Mouse (Mus musculus) heart, embryonic 10.5 days (tissue): ENCODE results near the gene Rfx1. TPM values are rescaled to one million over a fixed set of nuclear protein-coding genes. Genes with fewer than 3 reads are reported as not detected.

Experiments used
- DNase-seq: peaks from one replicate; pipeline ENCODE4 v3.0.0-alpha.2; 2017; ENCODE audit warnings: low spot score
- H3K27ac ChIP-seq: fragments of 300-500 bp; sonication (generic); 2 replicates; pipeline ENCODE4 v1.5.1; 2016; ENCODE audit warnings: mild to moderate bottlenecking
- H3K27me3 ChIP-seq: fragments of 300-500 bp; sonication (generic); 2 replicates; pipeline ENCODE4 v1.6.1; 2016; ENCODE audit warnings: mild to moderate bottlenecking; ENCODE audit not compliant: poor library complexity, insufficient read depth, severe bottlenecking
- H3K36me3 ChIP-seq: fragments of 300-500 bp; sonication (generic); 2 replicates; pipeline ENCODE4 v1.6.1; 2016; ENCODE audit warnings: mild to moderate bottlenecking, moderate library complexity
- H3K4me1 ChIP-seq: fragments of 300-500 bp; sonication (generic); 2 replicates; pipeline ENCODE4 v1.6.1; 2016; ENCODE audit warnings: mild to moderate bottlenecking
- H3K4me3 ChIP-seq: fragments of 300-500 bp; sonication (generic); 2 replicates; pipeline ENCODE4 v1.5.1; 2016; ENCODE audit warnings: mild to moderate bottlenecking, moderate library complexity
- H3K9me3 ChIP-seq: fragments of 300-500 bp; sonication (generic); 2 replicates; pipeline ENCODE4 v1.6.1; 2016; ENCODE audit warnings: mild to moderate bottlenecking, moderate library complexity
- WGBS: fragments of 180-500 bp; shearing (Covaris S2); methylation state at CpG from one replicate; pipeline ENCODE4 v1.1.7; 2016; 5-methylcytosine and 5-hydroxymethylcytosine counted together
- polyA plus RNA-seq: library from polyadenylated mRNA; unstranded; fragments of >200 nt; fragmentation: Nextera tagmentation; extraction: Ambion mirVana; gene quantifications from 2 replicates; pipeline ENCODE4 v1.2.1, GENCODE M21; 2016

Rfx1 gene
- 6.5 and 7.3 TPM in 2 replicates for polyA plus RNA-seq

- WGBS, result under 1% methylated on average over 51 of the region's 51 CpGs
These were observed at the start of gene Rfx1 for GRCm38 (mm10) chr8:84066291-84066930. Gene Rfx1 (plus strand): TSS chr8:84066834.

GRCm38 (mm10) chr8:84019738-84020137 lies 46.9 kb upstream of the Rfx1 start:
- no peaks in the 10 kb centered on the region for H3K36me3 ChIP-seq
- H3K27ac ChIP-seq, result no peak overlapping the region
- H3K9me3 ChIP-seq, result no peaks in the 10 kb centered on the region
- H3K4me3 ChIP-seq, result no peak overlapping the region
- 82% methylated on average over 9 of the region's 9 CpGs for WGBS
- H3K4me1 ChIP-seq, result peaks cover 40% of the 10 kb centered on the region
- H3K27me3 ChIP-seq, result peaks cover 38% of the 10 kb centered on the region
- DNase-seq, result no peak

More at GRCm38 (mm10) chr8:84066291-84066930, at the start of gene Rfx1:
- H3K36me3 ChIP-seq, result no peaks in the 10 kb centered on the region
- H3K4me3 ChIP-seq, result peak within 1 kb of the TSS; percentile 92
- peak within 1 kb of the TSS; percentile 98 for H3K27ac ChIP-seq
- DNase-seq, result peak; percentile 100
- H3K4me1 ChIP-seq, result peaks cover 36% of the 10 kb centered on the region
- H3K9me3 ChIP-seq, result no peaks in the 10 kb centered on the region
- no peaks in the 10 kb centered on the region for H3K27me3 ChIP-seq

GRCm38 (mm10) chr8:84021096-84021495 lies 45.5 kb upstream of the Rfx1 start, which contains the start of gene Palm3:
Gene Palm3 (plus strand): TSS chr8:84021471.
- WGBS, result 7% methylated on average over 18 of the region's 18 CpGs
- Histone ChIP-seq H3K27me3 (peaks cover 51% of the 10 kb centered on the region), H3K27ac (peak within 1 kb of the TSS; percentile 85)

GRCm38 (mm10) chr8:84021569-84021968 lies 45.1 kb upstream of the Rfx1 start:
- H3K27ac ChIP-seq, result peak overlapping the region; percentile 85
- WGBS, result 41% methylated on average over 12 of the region's 12 CpGs
- peaks cover 56% of the 10 kb centered on the region for H3K27me3 ChIP-seq
- H3K4me1 ChIP-seq, result peaks cover 54% of the 10 kb centered on the region
- no peak for DNase-seq
- H3K36me3 ChIP-seq, result no peaks in the 10 kb centered on the region
- no peaks in the 10 kb centered on the region for H3K9me3 ChIP-seq
- H3K4me3 ChIP-seq, result peak overlapping the region; percentile 41

More at GRCm38 (mm10) chr8:84021096-84021495, 45.5 kb upstream of the Rfx1 start, which contains the start of gene Palm3:
- H3K4me3 ChIP-seq, result peak within 1 kb of the TSS; percentile 41
- no peak for DNase-seq
- H3K4me1 ChIP-seq, result peaks cover 50% of the 10 kb centered on the region
- no peaks in the 10 kb centered on the region for H3K9me3 ChIP-seq
- H3K36me3 ChIP-seq, result no peaks in the 10 kb centered on the region

- H3K4me3 ChIP-seq, result peak overlapping the region; percentile 19; the same call in 1 of the 2 replicates
- no peaks in the 10 kb centered on the region for H3K36me3 ChIP-seq
- H3K27ac ChIP-seq, result peak overlapping the region; percentile 69; the same call in 1 of the 2 replicates
- DNase-seq, result peak; percentile 85
- 8% methylated on average over 5 of the region's 5 CpGs for WGBS
- H3K27me3 ChIP-seq, result peaks cover 67% of the 10 kb centered on the region
- H3K4me1 ChIP-seq, result peaks cover 54% of the 10 kb centered on the region
- no peaks in the 10 kb centered on the region for H3K9me3 ChIP-seq
These were observed 43.5 kb upstream of the Rfx1 start for GRCm38 (mm10) chr8:84023085-84023484.

- no peak for DNase-seq
- peak overlapping the region; percentile 69; the same call in 1 of the 2 replicates for H3K27ac ChIP-seq
- 42% methylated on average over 1 of the region's 1 CpGs for WGBS
- H3K4me3 ChIP-seq, result peak overlapping the region; percentile 19; the same call in 1 of the 2 replicates
- peaks cover 73% of the 10 kb centered on the region for H3K27me3 ChIP-seq
- no peaks in the 10 kb centered on the region for H3K36me3 ChIP-seq
- H3K4me1 ChIP-seq, result peaks cover 54% of the 10 kb centered on the region
- H3K9me3 ChIP-seq, result no peaks in the 10 kb centered on the region
These were observed 43.0 kb upstream of the Rfx1 start for GRCm38 (mm10) chr8:84023631-84024030.

- no peaks in the 10 kb centered on the region for H3K36me3 ChIP-seq
- no peaks in the 10 kb centered on the region for H3K9me3 ChIP-seq
- H3K27me3 ChIP-seq, result peaks cover 75% of the 10 kb centered on the region
- no peak for DNase-seq
- H3K27ac ChIP-seq, result peak overlapping the region; percentile 69; the same call in 1 of the 2 replicates
- H3K4me3 ChIP-seq, result no peak overlapping the region
- peaks cover 54% of the 10 kb centered on the region for H3K4me1 ChIP-seq
- WGBS, result 9% methylated on average over 10 of the region's 10 CpGs
These were observed 42.5 kb upstream of the Rfx1 start for GRCm38 (mm10) chr8:84024171-84024570.

- Histone ChIP-seq H3K27ac (peak overlapping the region; percentile 44; the same call in 1 of the 2 replicates), H3K9me3 (no peaks in the 10 kb centered on the region)
- 2% methylated on average over 41 of the region's 41 CpGs for WGBS
These were observed 40.8 kb upstream of the Rfx1 start for GRCm38 (mm10) chr8:84025863-84026262.

GRCm38 (mm10) chr8:84027449-84027848 lies 39.2 kb upstream of the Rfx1 start:
- WGBS, result 15% methylated on average over 10 of the region's 10 CpGs
- Histone ChIP-seq H3K27ac (no peak overlapping the region), H3K9me3 (no peaks in the 10 kb centered on the region), H3K27me3 (peaks cover 61% of the 10 kb centered on the region), H3K4me1 (peaks cover 34% of the 10 kb centered on the region), H3K36me3 (no peaks in the 10 kb centered on the region), H3K4me3 (no peak overlapping the region)
- no peak for DNase-seq

More at GRCm38 (mm10) chr8:84025863-84026262, 40.8 kb upstream of the Rfx1 start:
- Histone ChIP-seq H3K36me3 (no peaks in the 10 kb centered on the region), H3K4me3 (peak overlapping the region; percentile 66), H3K4me1 (peaks cover 50% of the 10 kb centered on the region), H3K27me3 (peaks cover 68% of the 10 kb centered on the region)
- DNase-seq, result no peak

- Histone ChIP-seq H3K27me3 (peaks cover 63% of the 10 kb centered on the region), H3K27ac (no peak overlapping the region)
- 78% methylated on average over 5 of the region's 5 CpGs for WGBS
These were observed 37.4 kb upstream of the Rfx1 start for GRCm38 (mm10) chr8:84029272-84029671.

GRCm38 (mm10) chr8:84032777-84033176 lies 33.9 kb upstream of the Rfx1 start:
- peaks cover 47% of the 10 kb centered on the region for H3K27me3 ChIP-seq
- H3K4me3 ChIP-seq, result no peak overlapping the region
- 69% methylated on average over 4 of the region's 4 CpGs for WGBS
- no peaks in the 10 kb centered on the region for H3K9me3 ChIP-seq
- H3K36me3 ChIP-seq, result no peaks in the 10 kb centered on the region
- no peak for DNase-seq
- H3K4me1 ChIP-seq, result no peaks in the 10 kb centered on the region
- H3K27ac ChIP-seq, result no peak overlapping the region

More at GRCm38 (mm10) chr8:84029272-84029671, 37.4 kb upstream of the Rfx1 start:
- no peak for DNase-seq
- H3K4me1 ChIP-seq, result peaks cover 16% of the 10 kb centered on the region
- H3K36me3 ChIP-seq, result no peaks in the 10 kb centered on the region
- no peaks in the 10 kb centered on the region for H3K9me3 ChIP-seq
- H3K4me3 ChIP-seq, result no peak overlapping the region

- peaks cover 64% of the 10 kb centered on the region for H3K27me3 ChIP-seq
These were observed 28.6 kb upstream of the Rfx1 start for GRCm38 (mm10) chr8:84038015-84038414.

GRCm38 (mm10) chr8:84039050-84039449 lies 27.6 kb upstream of the Rfx1 start:
- WGBS, result 10% methylated on average over 5 of the region's 5 CpGs
- Histone ChIP-seq H3K4me3 (no peak overlapping the region), H3K4me1 (peaks cover 15% of the 10 kb centered on the region), H3K27ac (no peak overlapping the region), H3K27me3 (peaks cover 75% of the 10 kb centered on the region), H3K9me3 (no peaks in the 10 kb centered on the region), H3K36me3 (no peaks in the 10 kb centered on the region)
- DNase-seq, result peak; percentile 90

More at GRCm38 (mm10) chr8:84038015-84038414, 28.6 kb upstream of the Rfx1 start:
- Histone ChIP-seq H3K36me3 (no peaks in the 10 kb centered on the region), H3K9me3 (no peaks in the 10 kb centered on the region), H3K27ac (no peak overlapping the region), H3K4me1 (peaks cover 14% of the 10 kb centered on the region), H3K4me3 (no peak overlapping the region)
- DNase-seq, result no peak
- WGBS, result 69% methylated on average over 5 of the region's 5 CpGs
